Mouse (Mus musculus) kidney, embryonic 16.5 days (tissue): ENCODE results near the gene Bcl6. TPM values are rescaled to one million over a fixed set of nuclear protein-coding genes. Genes with fewer than 3 reads are reported as not detected.
A peak's percentile ranks its signal among the peaks of the same experiment; 100 is the strongest.

Experiments
- ATAC-seq: fragments of 200-750 bp; cut with Nextera tagmentation; 2 replicates; pipeline ENCODE4 v1.8.0; 2017; ENCODE audit warnings: moderate TSS enrichment; ENCODE audit not compliant: low FRiP score, low TSS enrichment
- H3K27ac ChIP-seq: fragments of 300-500 bp; sonication (generic); 2 replicates; pipeline ENCODE4 v1.5.1; 2014; ENCODE audit warnings: low read length
- H3K27me3 ChIP-seq: fragments of 300-500 bp; sonication (generic); 2 replicates; pipeline ENCODE4 v1.6.1; 2014; ENCODE audit warnings: low read length, control low read depth, mixed read lengths; ENCODE audit not compliant: insufficient read depth
- H3K36me3 ChIP-seq: fragments of 300-500 bp; sonication (generic); 2 replicates; pipeline ENCODE4 v1.6.1; 2014; ENCODE audit warnings: low read length, control low read depth, mixed read lengths; ENCODE audit not compliant: insufficient read depth
- H3K4me1 ChIP-seq: fragments of 300-500 bp; sonication (generic); 2 replicates; pipeline ENCODE4 v1.6.1; 2014; ENCODE audit warnings: low read length, control low read depth, mixed read lengths; ENCODE audit not compliant: insufficient read depth
- H3K4me2 ChIP-seq: fragments of 300-500 bp; sonication (generic); replicated peaks from 2 replicates; pipeline ENCODE4 v1.6.1; 2014; ENCODE audit warnings: low read depth, low read length
- H3K4me3 ChIP-seq: fragments of 300-500 bp; sonication (generic); 2 replicates; pipeline ENCODE4 v1.5.1; 2014; ENCODE audit warnings: mild to moderate bottlenecking, low read length
- H3K9ac ChIP-seq: fragments of 300-500 bp; sonication (generic); replicated peaks from 2 replicates; pipeline ENCODE4 v1.6.1; 2014; ENCODE audit warnings: low read length
- H3K9me3 ChIP-seq: fragments of 300-500 bp; sonication (generic); 2 replicates; pipeline ENCODE4 v1.6.1; 2016; ENCODE audit warnings: low read length, control low read depth
- WGBS: fragments of 180-500 bp; shearing (Covaris S2); extraction: QIAGEN DNeasy Blood & Tissue Kit; methylation state at CpG from one replicate; pipeline ENCODE4 v1.1.7; 2014; 5-methylcytosine and 5-hydroxymethylcytosine counted together
- polyA plus RNA-seq: library from polyadenylated mRNA; unstranded; fragments of >200 nt; fragmentation: Nextera tagmentation; extraction: Ambion mirVana; gene quantifications from 2 replicates; pipeline ENCODE4 v1.2.1, GENCODE M21; 2015

The Bcl6 gene
- polyA plus RNA-seq, 1 experiment from 2014 or later = 0.94 TPM

- no peak overlapping the region for H3K9ac ChIP-seq
- 0 out of 2 replicates have a peak, but pooled peaks cover 5% of the 10 kb centered on the region for H3K4me1 ChIP-seq
- ATAC-seq = no peak
- H3K27me3 ChIP-seq = no peaks in the 10 kb centered on the region
- H3K4me3 ChIP-seq = no peak overlapping the region
- H3K4me2 ChIP-seq = no peak overlapping the region
- 73% methylated on average over 14 of the region's 14 CpGs for WGBS
- peaks cover 10% of the 10 kb centered on the region; the same call in 1 of the 2 replicates for H3K36me3 ChIP-seq
- no peaks in the 10 kb centered on the region for H3K9me3 ChIP-seq
- no peak overlapping the region for H3K27ac ChIP-seq
Observed at GRCm38 (mm10) chr16:23964706-23965367, 23.8 kb downstream of the Bcl6 start.

GRCm38 (mm10) chr16:23963896-23964668 lies 24.6 kb downstream of the Bcl6 start:
- H3K4me2 ChIP-seq = no peak overlapping the region
- no peak overlapping the region for H3K27ac ChIP-seq
- H3K9ac ChIP-seq = no peak overlapping the region
- WGBS = 45% methylated on average over 22 of the region's 22 CpGs
- H3K4me1 ChIP-seq = 0 out of 2 replicates have a peak, but pooled peaks cover 5% of the 10 kb centered on the region
- H3K27me3 ChIP-seq = no peaks in the 10 kb centered on the region
- H3K36me3 ChIP-seq = peaks cover 10% of the 10 kb centered on the region; the same call in 1 of the 2 replicates
- H3K9me3 ChIP-seq = no peaks in the 10 kb centered on the region
- ATAC-seq = no peak
- no peak overlapping the region for H3K4me3 ChIP-seq

- Histone ChIP-seq H3K27ac (no peak overlapping the region), H3K36me3 (peaks cover 3% of the 10 kb centered on the region; the same call in 1 of the 2 replicates), H3K27me3 (no peaks in the 10 kb centered on the region), H3K4me2 (no peak overlapping the region), H3K9me3 (no peaks in the 10 kb centered on the region), H3K4me1 (0 out of 2 replicates have a peak, but pooled peaks cover 5% of the 10 kb centered on the region), H3K9ac (no peak overlapping the region), H3K4me3 (no peak overlapping the region)
- 0 out of 2 replicates have a peak, but pooled peaks have one; percentile 23 for ATAC-seq
- WGBS = 84% methylated on average over 2 of the region's 2 CpGs
Observed at GRCm38 (mm10) chr16:23962401-23962800, 26.3 kb downstream of the Bcl6 start.

- no peak for ATAC-seq
- no peak overlapping the region for H3K4me2 ChIP-seq
Observed at GRCm38 (mm10) chr16:23958938-23959337, 29.7 kb downstream of the Bcl6 start.

GRCm38 (mm10) chr16:23953959-23954260 lies 34.7 kb downstream of the Bcl6 start:
- Histone ChIP-seq H3K27me3 (no peaks in the 10 kb centered on the region), H3K4me3 (no peak overlapping the region), H3K36me3 (no peaks in the 10 kb centered on the region), H3K27ac (no peak overlapping the region), H3K9ac (no peak overlapping the region), H3K4me1 (no peaks in the 10 kb centered on the region), H3K9me3 (no peaks in the 10 kb centered on the region), H3K4me2 (no peak overlapping the region)
- no peak for ATAC-seq
- 0% methylated on average over 1 of the region's 1 CpGs for WGBS

More at GRCm38 (mm10) chr16:23958938-23959337, 29.7 kb downstream of the Bcl6 start:
- Histone ChIP-seq H3K4me1 (no peaks in the 10 kb centered on the region), H3K36me3 (no peaks in the 10 kb centered on the region), H3K4me3 (no peak overlapping the region), H3K9ac (no peak overlapping the region), H3K27ac (no peak overlapping the region), H3K9me3 (no peaks in the 10 kb centered on the region), H3K27me3 (no peaks in the 10 kb centered on the region)

- Histone ChIP-seq H3K4me2 (no peak overlapping the region), H3K27ac (no peak overlapping the region), H3K4me3 (no peak overlapping the region), H3K4me1 (no peaks in the 10 kb centered on the region), H3K36me3 (no peaks in the 10 kb centered on the region), H3K27me3 (no peaks in the 10 kb centered on the region), H3K9ac (0 out of 2 replicates have a peak overlapping the region, but pooled peaks have one; percentile 1), H3K9me3 (no peaks in the 10 kb centered on the region)
- 51% methylated on average over 11 of the region's 11 CpGs for WGBS
- ATAC-seq = no peak
Observed at GRCm38 (mm10) chr16:23953189-23953958, 35.3 kb downstream of the Bcl6 start.

GRCm38 (mm10) chr16:23952101-23952727 lies 36.4 kb downstream of the Bcl6 start:
- 62% methylated on average over 4 of the region's 4 CpGs for WGBS
- no peak overlapping the region for H3K27ac ChIP-seq
- no peak overlapping the region for H3K4me2 ChIP-seq
- no peaks in the 10 kb centered on the region for H3K27me3 ChIP-seq
- no peak overlapping the region for H3K9ac ChIP-seq
- no peaks in the 10 kb centered on the region for H3K36me3 ChIP-seq
- H3K4me1 ChIP-seq = no peaks in the 10 kb centered on the region
- H3K4me3 ChIP-seq = no peak overlapping the region
- ATAC-seq = peak; percentile 39; the same call in 1 of the 2 replicates
- no peaks in the 10 kb centered on the region for H3K9me3 ChIP-seq

- H3K36me3 ChIP-seq = no peaks in the 10 kb centered on the region
- WGBS = 89% methylated on average over 6 of the region's 6 CpGs
- H3K9ac ChIP-seq = no peak overlapping the region
- H3K27ac ChIP-seq = no peak overlapping the region
- H3K4me3 ChIP-seq = no peak overlapping the region
- no peak overlapping the region for H3K4me2 ChIP-seq
- H3K4me1 ChIP-seq = no peaks in the 10 kb centered on the region
- H3K27me3 ChIP-seq = no peaks in the 10 kb centered on the region
- no peak for ATAC-seq
- no peaks in the 10 kb centered on the region for H3K9me3 ChIP-seq
Observed at GRCm38 (mm10) chr16:23947654-23948053, 41.0 kb downstream of the Bcl6 start.

- no peak overlapping the region for H3K9ac ChIP-seq
- no peak overlapping the region for H3K4me3 ChIP-seq
- H3K27ac ChIP-seq = no peak overlapping the region
- H3K4me1 ChIP-seq = no peaks in the 10 kb centered on the region
- 44% methylated on average over 3 of the region's 3 CpGs for WGBS
- no peak overlapping the region for H3K4me2 ChIP-seq
- H3K9me3 ChIP-seq = no peaks in the 10 kb centered on the region
- H3K27me3 ChIP-seq = no peaks in the 10 kb centered on the region
- H3K36me3 ChIP-seq = no peaks in the 10 kb centered on the region
- no peak for ATAC-seq
Observed at GRCm38 (mm10) chr16:23944801-23945200, 43.9 kb downstream of the Bcl6 start.
